Mouse (Mus musculus): ENCODE results near the gene Zcchc7. TPM values are rescaled to one million over a fixed set of nuclear protein-coding genes. Genes with fewer than 3 reads are reported as not detected.

Zcchc7 gene
- polyA plus RNA-seq, 1 experiment: 5.3 TPM

- Histone ChIP-seq H3K4me3 (ENCODE audit: insufficient read depth, poor library complexity, severe bottlenecking) (no peak overlapping the region), H3K36me3 (ENCODE audit: control insufficient read depth, insufficient read depth) (no peaks in the 10 kb centered on the region), H3K27me3 (ENCODE audit: control insufficient read depth, insufficient read depth, insufficient read length) (peaks cover 24% of the 10 kb centered on the region), H3K79me2 (ENCODE audit: control insufficient read depth, insufficient read depth) (no peaks in the 10 kb centered on the region), H3ac (ENCODE audit: control insufficient read depth, insufficient read length, low read depth) (no peak overlapping the region), H3K79me3 (ENCODE audit: low read depth) (no peaks in the 10 kb centered on the region)
- no peak for TF ChIP-seq CTCF (IDR thresholded peaks at IDR 0.05; ENCODE audit: control insufficient read depth, insufficient read depth, insufficient read length)
- TF ChIP-seq FOSL1 (IDR thresholded peaks at IDR 0.05; ENCODE audit: insufficient read depth, low read length, poor library complexity, severe bottlenecking): no peak
- no peak for TF ChIP-seq MYOG (IDR thresholded peaks at IDR 0.05; ENCODE audit: control insufficient read depth, extremely low read depth, insufficient read length)
- no peak for TF ChIP-seq MYOD1 (IDR thresholded peaks at IDR 0.05; ENCODE audit: control insufficient read depth, insufficient read length, low read depth)
- TF ChIP-seq CEBPB (IDR thresholded peaks at IDR 0.05; ENCODE audit: low read depth): no peak
- no peak for TF ChIP-seq MAX (IDR thresholded peaks at IDR 0.05)
- no peak for TF ChIP-seq USF1 (IDR thresholded peaks at IDR 0.05; ENCODE audit: low read depth)
Measured at GRCm38 (mm10) chr4:44970056-44970455, 214.4 kb downstream of the Zcchc7 start.

GRCm38 (mm10) chr4:44970612-44971110 is 215.0 kb downstream of the Zcchc7 start:
- no peak overlapping the region for H3ac ChIP-seq (ENCODE audit: control insufficient read depth, insufficient read length, low read depth)
- no peaks in the 10 kb centered on the region for H3K36me3 ChIP-seq (ENCODE audit: control insufficient read depth, insufficient read depth)
- H3K4me3 ChIP-seq (ENCODE audit: insufficient read depth, poor library complexity, severe bottlenecking): no peak overlapping the region
- H3K79me2 ChIP-seq (ENCODE audit: control insufficient read depth, insufficient read depth): no peaks in the 10 kb centered on the region
- peaks cover 24% of the 10 kb centered on the region for H3K27me3 ChIP-seq (ENCODE audit: control insufficient read depth, insufficient read depth, insufficient read length)
- H3K79me3 ChIP-seq (ENCODE audit: low read depth): no peaks in the 10 kb centered on the region
- no peak for TF ChIP-seq MYOG (IDR thresholded peaks at IDR 0.05; ENCODE audit: control insufficient read depth, extremely low read depth, insufficient read length)
- peak; percentile 38 for TF ChIP-seq CTCF (IDR thresholded peaks at IDR 0.05; ENCODE audit: control insufficient read depth, insufficient read depth, insufficient read length)
- TF ChIP-seq MYOD1 (IDR thresholded peaks at IDR 0.05; ENCODE audit: control insufficient read depth, insufficient read length, low read depth): no peak

- Histone ChIP-seq H3K4me3 (ENCODE audit: insufficient read depth, poor library complexity, severe bottlenecking) (no peak overlapping the region), H3K79me2 (ENCODE audit: control insufficient read depth, insufficient read depth) (no peaks in the 10 kb centered on the region), H3ac (ENCODE audit: control insufficient read depth, insufficient read length, low read depth) (no peak overlapping the region), H3K27me3 (ENCODE audit: control insufficient read depth, insufficient read depth, insufficient read length) (peaks cover 7% of the 10 kb centered on the region), H3K79me3 (ENCODE audit: low read depth) (no peaks in the 10 kb centered on the region), H3K36me3 (ENCODE audit: control insufficient read depth, insufficient read depth) (no peaks in the 10 kb centered on the region)
- TF ChIP-seq MYOD1 (IDR thresholded peaks at IDR 0.05; ENCODE audit: control insufficient read depth, insufficient read length, low read depth) (no peak), CTCF (IDR thresholded peaks at IDR 0.05; ENCODE audit: control insufficient read depth, insufficient read depth, insufficient read length) (peak; percentile 98)
Measured at GRCm38 (mm10) chr4:44973450-44973849, 217.8 kb downstream of the Zcchc7 start.

- Histone ChIP-seq H3K79me2 (ENCODE audit: control insufficient read depth, insufficient read depth) (no peaks in the 10 kb centered on the region), H3ac (ENCODE audit: control insufficient read depth, insufficient read length, low read depth) (no peak overlapping the region), H3K27me3 (ENCODE audit: control insufficient read depth, insufficient read depth, insufficient read length) (peaks cover 4% of the 10 kb centered on the region), H3K4me3 (ENCODE audit: insufficient read depth, poor library complexity, severe bottlenecking) (no peak overlapping the region), H3K36me3 (ENCODE audit: control insufficient read depth, insufficient read depth) (no peaks in the 10 kb centered on the region), H3K79me3 (ENCODE audit: low read depth) (no peaks in the 10 kb centered on the region)
- TF ChIP-seq CEBPB (IDR thresholded peaks at IDR 0.05; ENCODE audit: low read depth) (no peak), MYOD1 (IDR thresholded peaks at IDR 0.05; ENCODE audit: control insufficient read depth, insufficient read length, low read depth) (no peak), USF1 (IDR thresholded peaks at IDR 0.05; ENCODE audit: low read depth) (no peak), MAX (IDR thresholded peaks at IDR 0.05) (no peak), CTCF (IDR thresholded peaks at IDR 0.05; ENCODE audit: control insufficient read depth, insufficient read depth, insufficient read length) (no peak), MYOG (IDR thresholded peaks at IDR 0.05; ENCODE audit: control insufficient read depth, extremely low read depth, insufficient read length) (no peak), FOSL1 (IDR thresholded peaks at IDR 0.05; ENCODE audit: insufficient read depth, low read length, poor library complexity, severe bottlenecking) (no peak)
Measured at GRCm38 (mm10) chr4:44973871-44974270, 218.2 kb downstream of the Zcchc7 start.

- no peak overlapping the region for H3K4me3 ChIP-seq (ENCODE audit: insufficient read depth, poor library complexity, severe bottlenecking)
- TF ChIP-seq MYOG (IDR thresholded peaks at IDR 0.05; ENCODE audit: control insufficient read depth, extremely low read depth, insufficient read length) (no peak), USF1 (IDR thresholded peaks at IDR 0.05; ENCODE audit: low read depth) (no peak), CEBPB (IDR thresholded peaks at IDR 0.05; ENCODE audit: low read depth) (no peak), FOSL1 (IDR thresholded peaks at IDR 0.05; ENCODE audit: insufficient read depth, low read length, poor library complexity, severe bottlenecking) (no peak), MYOD1 (IDR thresholded peaks at IDR 0.05; ENCODE audit: control insufficient read depth, insufficient read length, low read depth) (no peak), MAX (IDR thresholded peaks at IDR 0.05) (no peak), CTCF (IDR thresholded peaks at IDR 0.05; ENCODE audit: control insufficient read depth, insufficient read depth, insufficient read length) (no peak)
- H3K27me3 ChIP-seq (ENCODE audit: control insufficient read depth, insufficient read depth, insufficient read length): no peaks in the 10 kb centered on the region
- no peak overlapping the region for H3ac ChIP-seq (ENCODE audit: control insufficient read depth, insufficient read length, low read depth)
- H3K79me2 ChIP-seq (ENCODE audit: control insufficient read depth, insufficient read depth): no peaks in the 10 kb centered on the region
- H3K36me3 ChIP-seq (ENCODE audit: control insufficient read depth, insufficient read depth): no peaks in the 10 kb centered on the region
- no peaks in the 10 kb centered on the region for H3K79me3 ChIP-seq (ENCODE audit: low read depth)
Measured at GRCm38 (mm10) chr4:44974331-44974730, 218.7 kb downstream of the Zcchc7 start.

- TF ChIP-seq USF1 (IDR thresholded peaks at IDR 0.05; ENCODE audit: low read depth) (no peak), FOSL1 (IDR thresholded peaks at IDR 0.05; ENCODE audit: insufficient read depth, low read length, poor library complexity, severe bottlenecking) (no peak), MYOD1 (IDR thresholded peaks at IDR 0.05; ENCODE audit: control insufficient read depth, insufficient read length, low read depth) (no peak), MAX (IDR thresholded peaks at IDR 0.05) (no peak), CEBPB (IDR thresholded peaks at IDR 0.05; ENCODE audit: low read depth) (no peak), CTCF (IDR thresholded peaks at IDR 0.05; ENCODE audit: control insufficient read depth, insufficient read depth, insufficient read length) (no peak), MYOG (IDR thresholded peaks at IDR 0.05; ENCODE audit: control insufficient read depth, extremely low read depth, insufficient read length) (no peak)
- Histone ChIP-seq H3K36me3 (ENCODE audit: control insufficient read depth, insufficient read depth) (no peaks in the 10 kb centered on the region), H3K27me3 (ENCODE audit: control insufficient read depth, insufficient read depth, insufficient read length) (no peaks in the 10 kb centered on the region), H3K4me3 (ENCODE audit: insufficient read depth, poor library complexity, severe bottlenecking) (no peak overlapping the region), H3K79me2 (ENCODE audit: control insufficient read depth, insufficient read depth) (no peaks in the 10 kb centered on the region), H3K79me3 (ENCODE audit: low read depth) (no peaks in the 10 kb centered on the region), H3ac (ENCODE audit: control insufficient read depth, insufficient read length, low read depth) (no peak overlapping the region)
Measured at GRCm38 (mm10) chr4:44976026-44976615, 220.4 kb downstream of the Zcchc7 start.

All from C2C12 (cell line).